Mouse (Mus musculus) left cerebral cortex, adult 18-20 months (tissue): ENCODE results near the gene Luzp2. TPM values are rescaled to one million over a fixed set of nuclear protein-coding genes. Genes with fewer than 3 reads are reported as not detected.

Source experiments
- DNase-seq, 2 experiments: peaks; one replicate each; pipeline ENCODE4 v3.0.0; 2021 to 2022; ENCODE audit warnings: low spot score in 2 of 2, mixed read lengths in 1 of 2
- long read RNA-seq, 2 experiments: library from polyadenylated mRNA; stranded (forward); transcript quantifications; one replicate each; pipeline ENCODE4 v2.0.0; 2021
- total RNA-seq, 2 experiments: library from RNA; stranded (reverse); gene quantifications; 2 replicates each; pipeline ENCODE4 v1.2.3; 2021

Gene Luzp2
- 10 to 100 TPM; 85.1 to 87.9 TPM for total RNA-seq
- long read RNA-seq, experiment 1, partial matches to known transcripts = 92 of 98 reads
- long read RNA-seq, experiment 1, other reads (novel, unspliced or antisense) = 6 of 98 reads
- long read RNA-seq, experiment 2, partial matches to known transcripts = 64 of 66 reads
- long read RNA-seq, experiment 2, other reads (novel, unspliced or antisense) = 2 of 66 reads

- peak; percentile 12 to 36 for DNase-seq
Measured at GRCm38 (mm10) chr7:54835372-54835851, at the start of gene Luzp2. Luzp2 (plus strand) TSS chr7:54835498.

DNA sequence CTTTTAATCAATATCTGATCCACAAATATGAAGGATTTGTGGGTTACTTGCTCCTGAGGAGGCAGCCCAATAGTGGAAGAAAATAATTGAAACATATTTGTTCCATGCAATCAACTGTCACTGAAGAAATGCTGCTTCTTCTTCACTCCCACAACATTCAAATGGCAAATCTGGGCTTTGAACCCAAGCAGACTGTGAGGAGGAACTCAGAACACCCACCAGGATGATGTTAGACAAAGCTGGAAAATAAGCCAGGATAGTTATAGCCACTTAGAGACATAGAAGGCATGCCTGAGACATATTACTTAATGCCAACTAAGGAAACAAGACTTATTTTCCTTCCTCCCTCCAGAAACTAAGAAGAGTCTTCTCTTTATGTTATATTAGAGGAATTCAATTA, 47.8 kb upstream of the Luzp2 start:
- DNase-seq = no peak

GRCm38 (mm10) chr7:54818606-54819005, 16.7 kb upstream of the Luzp2 start:
- no peak for DNase-seq

- no peak for DNase-seq
Measured at GRCm38 (mm10) chr7:54828751-54829150, 6.5 kb upstream of the Luzp2 start.

- DNase-seq = peak; percentile 4 to 31
Measured at GRCm38 (mm10) chr7:54835911-54836352, 634 bp downstream of the Luzp2 start.

- DNase-seq = peak in 1 of 2 experiments; percentile 34
Measured at GRCm38 (mm10) chr7:54836437-54836836, 1.1 kb downstream of the Luzp2 start.

- DNase-seq = no peak
Measured at GRCm38 (mm10) chr7:54842807-54843335, 7.6 kb downstream of the Luzp2 start.

DNA sequence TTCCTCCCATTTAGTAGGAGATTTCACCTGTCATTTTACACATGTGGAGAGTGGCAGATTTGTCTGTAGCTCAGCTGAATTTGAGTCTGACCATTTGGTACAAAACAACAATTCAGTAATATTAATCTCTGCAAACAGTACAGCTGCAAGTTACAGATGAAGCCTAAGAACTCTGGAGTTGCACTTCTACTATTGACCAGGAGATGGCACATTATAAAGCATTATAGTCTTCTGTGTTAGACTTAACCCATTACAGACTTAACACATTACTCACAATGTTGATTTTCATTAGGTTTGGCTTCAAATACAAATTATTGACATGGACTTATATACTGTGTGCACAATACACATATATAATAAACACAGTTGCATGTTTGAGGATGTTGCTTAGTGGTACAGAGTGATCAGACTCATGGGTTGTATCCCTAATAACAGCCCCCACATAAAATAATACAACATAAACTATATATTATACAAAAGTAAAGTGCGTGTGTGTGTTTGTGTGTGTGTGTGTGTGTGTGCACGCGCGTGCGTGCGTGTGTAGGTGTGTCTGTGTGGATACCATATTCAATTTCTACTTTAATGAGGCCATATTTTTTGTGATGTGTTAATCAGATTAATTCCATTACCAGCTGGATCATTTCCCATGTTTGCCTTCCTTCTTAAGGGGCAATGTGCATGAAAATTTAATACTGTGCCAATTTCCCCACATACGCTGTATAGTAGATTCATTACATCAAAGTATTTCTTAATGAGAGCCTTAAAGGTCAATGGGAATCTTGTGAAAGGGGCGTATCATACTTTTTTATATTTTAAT, 10.8 kb downstream of the Luzp2 start:
- DNase-seq = no peak

DNA sequence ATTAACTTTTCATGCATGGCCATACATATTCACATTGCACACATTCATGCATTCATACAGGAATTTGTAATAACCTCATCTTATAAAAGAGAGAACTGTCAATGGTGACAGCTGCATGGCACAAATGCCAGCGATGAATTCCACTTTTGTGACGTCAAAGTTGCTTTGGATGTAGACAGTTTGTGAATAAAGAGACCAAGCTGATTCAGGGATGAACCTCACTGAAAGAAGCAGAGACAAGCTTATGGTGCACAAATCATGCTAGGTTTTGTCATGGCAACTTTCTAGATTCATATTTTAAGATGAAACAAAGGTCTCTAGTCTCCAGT, 11.4 kb downstream of the Luzp2 start:
- no peak for DNase-seq

DNA sequence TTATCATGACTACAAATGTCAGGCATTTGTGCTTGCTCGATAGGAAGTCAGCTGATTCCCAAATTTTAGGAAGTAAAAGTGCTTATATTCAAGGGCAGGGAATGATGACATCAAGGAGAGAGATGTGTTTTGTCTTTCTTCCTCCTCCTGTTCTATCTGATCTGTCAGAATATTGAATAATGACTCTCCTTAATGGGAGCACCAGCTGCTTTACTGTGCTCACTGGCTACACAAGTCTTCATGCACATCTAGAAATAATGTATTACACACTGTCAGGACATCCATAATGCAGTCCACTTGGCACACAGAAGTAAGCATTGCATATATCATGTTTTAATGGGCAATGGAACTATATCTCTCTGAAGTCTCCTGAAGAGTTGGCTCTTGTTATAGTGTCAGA, 17.6 kb downstream of the Luzp2 start:
- no peak for DNase-seq

DNA sequence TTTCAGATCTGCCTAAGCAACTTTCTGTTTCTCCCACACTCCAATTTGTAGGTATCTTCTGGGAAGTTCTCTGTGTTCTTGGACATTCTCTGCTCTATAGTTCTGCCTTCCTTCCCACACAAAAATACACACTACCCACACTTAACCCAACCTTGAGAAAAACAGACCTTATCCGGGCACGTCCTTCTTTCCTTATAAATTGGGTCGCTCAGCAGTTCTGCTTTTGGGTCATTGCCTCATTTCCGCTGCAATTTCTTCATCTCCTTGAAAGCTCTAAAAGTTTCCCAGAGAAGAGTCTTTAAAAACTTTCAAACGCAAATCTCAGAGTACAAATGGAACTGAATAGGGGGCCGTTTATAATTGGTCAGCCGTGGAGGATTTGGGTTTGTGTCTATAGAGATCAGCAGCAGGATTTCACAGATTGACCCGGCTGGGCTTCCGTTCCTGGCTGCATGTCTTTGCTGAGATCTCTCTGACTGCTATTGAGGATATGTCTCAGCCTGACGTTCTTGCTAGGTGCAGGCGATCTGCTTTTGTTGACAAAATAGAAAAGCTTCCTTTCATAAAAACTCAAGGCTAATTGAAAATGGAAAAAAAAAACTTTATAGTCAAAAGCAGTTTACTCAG, 26.0 kb downstream of the Luzp2 start:
- DNase-seq = no peak

- no peak for DNase-seq
Measured at GRCm38 (mm10) chr7:54878928-54879644, 43.8 kb downstream of the Luzp2 start.

GRCm38 (mm10) chr7:54893709-54894627, 58.7 kb downstream of the Luzp2 start:
- DNase-seq = no peak

- DNase-seq = no peak
Measured at GRCm38 (mm10) chr7:54898589-54898988, 63.3 kb downstream of the Luzp2 start.

DNA sequence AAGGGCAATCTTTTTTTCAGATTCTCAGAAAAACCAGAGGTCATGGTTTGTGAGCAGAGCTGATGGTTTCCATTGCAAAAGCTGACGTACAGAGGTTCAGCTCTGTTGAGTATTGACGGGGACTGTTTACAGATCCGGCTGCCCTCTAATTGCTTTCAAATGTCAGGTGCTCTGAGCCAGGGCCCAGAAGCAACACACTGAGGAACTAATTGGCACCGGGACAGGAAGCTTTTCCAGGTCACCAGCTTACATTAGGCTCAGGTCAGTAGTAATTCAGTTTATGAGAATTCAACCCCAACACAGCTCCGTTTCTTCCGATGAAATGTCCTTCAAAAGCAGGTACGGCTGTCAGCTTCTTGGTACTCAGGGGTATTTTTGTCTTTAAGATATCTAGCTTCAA, 74.7 kb downstream of the Luzp2 start:
- DNase-seq = peak in 1 of 2 experiments; percentile 2

DNA sequence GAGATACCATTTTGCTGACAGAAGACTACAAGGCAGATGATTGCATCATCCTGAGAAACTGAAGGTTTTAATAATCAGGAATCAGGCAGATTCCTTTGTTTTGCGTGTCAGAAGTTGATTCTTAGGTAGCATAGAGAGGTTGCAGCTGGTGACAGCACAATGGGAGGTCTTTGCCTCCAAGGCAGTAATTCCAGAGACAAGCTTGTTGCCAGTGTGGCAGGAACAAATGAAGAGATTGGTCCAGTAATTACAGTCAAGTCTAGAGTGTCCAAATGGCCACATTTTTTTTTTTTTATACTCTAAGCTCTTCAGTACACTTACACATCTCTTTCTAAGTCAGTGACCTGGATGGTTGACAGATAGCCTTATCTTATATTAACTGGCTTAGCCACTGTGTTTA, 78.7 kb downstream of the Luzp2 start:
- DNase-seq = no peak

DNA sequence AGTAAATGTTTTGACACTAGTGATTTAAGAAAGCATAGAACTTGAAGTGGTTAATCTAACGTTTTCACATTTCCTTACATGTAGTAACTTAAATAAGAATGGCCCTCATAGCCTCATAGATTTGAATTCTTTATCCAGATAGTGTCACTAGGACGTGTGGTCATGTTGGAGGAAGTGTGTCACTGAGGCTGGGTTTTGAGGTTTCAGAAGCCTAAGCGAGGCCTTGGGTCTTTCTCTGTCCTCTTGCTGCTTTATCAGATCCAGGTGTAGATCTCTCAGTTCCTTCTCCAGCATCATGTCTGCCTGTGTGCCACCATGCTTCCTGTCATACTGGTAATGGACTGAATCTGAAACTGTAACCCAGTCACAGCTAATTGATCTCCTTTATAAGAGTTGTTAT, 86.7 kb downstream of the Luzp2 start:
- no peak for DNase-seq

GRCm38 (mm10) chr7:54956759-54957158, 121.5 kb downstream of the Luzp2 start:
- DNase-seq = no peak

DNA sequence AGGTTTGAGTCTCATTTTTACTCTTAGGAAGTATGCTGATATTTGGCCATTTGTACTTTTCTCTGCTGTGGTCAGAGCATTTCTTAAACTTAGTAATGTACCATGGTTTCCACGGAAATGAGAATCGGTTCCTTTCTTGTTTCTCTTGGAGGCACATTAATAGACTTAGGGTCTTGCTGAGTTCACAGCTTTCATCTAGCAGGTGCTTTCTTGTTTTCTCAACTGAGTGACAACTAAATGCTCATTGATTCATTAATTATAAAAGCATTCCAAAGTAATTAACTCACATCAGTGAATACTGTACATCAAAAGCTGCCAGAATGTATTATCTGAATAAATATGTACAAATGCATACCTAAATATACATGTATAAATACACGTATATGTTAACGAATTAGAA, 127.4 kb downstream of the Luzp2 start:
- DNase-seq = no peak

DNA sequence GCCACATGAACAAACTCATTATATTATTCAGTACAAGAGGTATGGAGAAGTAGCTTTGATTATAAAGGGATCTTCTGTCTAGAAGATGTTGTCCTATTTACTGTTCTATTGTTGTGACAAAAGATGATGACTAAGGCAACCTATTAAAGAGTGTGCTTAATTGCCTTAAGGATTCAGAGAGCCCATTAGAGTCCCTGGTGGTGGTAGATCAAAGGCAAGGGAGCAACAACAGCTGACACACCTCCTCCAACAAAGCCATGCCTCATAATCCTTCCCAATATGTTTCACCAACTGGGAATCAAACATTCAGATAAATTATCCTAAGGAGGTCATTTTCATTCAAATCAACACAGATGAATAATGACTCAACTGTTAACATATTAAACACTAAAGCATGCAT, 142.1 kb downstream of the Luzp2 start:
- no peak for DNase-seq
